Mouse (Mus musculus) CD4-positive, CD25-positive, alpha-beta regulatory T cell (primary cell): Measurements from ENCODE around the gene Olfr166. TPM values are rescaled to one million over a fixed set of nuclear protein-coding genes. Genes with fewer than 3 reads are reported as not detected.

Source experiments
- polyA plus RNA-seq: library from polyadenylated mRNA; unstranded; fragments of 100-300 nt; shearing (Covaris generic); gene quantifications from one replicate; pipeline ENCODE4 v1.2.1, GENCODE M21; 2017

The Olfr166 gene
- polyA plus RNA-seq = not detected

DNA sequence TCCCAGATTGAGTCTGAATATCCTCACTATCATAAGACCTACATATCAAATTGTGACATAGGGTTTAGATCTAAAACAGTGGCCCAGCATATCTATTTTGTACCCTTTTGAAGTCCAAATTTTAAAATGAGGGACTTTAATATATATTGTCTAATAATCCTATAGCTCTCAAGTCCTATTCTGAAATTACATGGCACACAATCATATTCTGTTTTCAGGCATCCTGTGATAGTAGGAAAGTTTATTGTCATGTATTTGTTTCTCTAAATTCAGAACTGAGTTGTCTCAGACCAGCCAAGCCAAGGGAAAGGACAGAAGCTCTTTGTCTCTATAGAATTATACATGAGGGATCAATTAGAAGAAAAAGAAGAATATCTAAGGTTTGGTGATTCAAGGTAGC is at the start of gene Olfr166:
Gene Olfr166, plus strand, starts transcription at position 301 of the 400 bp plus-strand sequence.

DNA sequence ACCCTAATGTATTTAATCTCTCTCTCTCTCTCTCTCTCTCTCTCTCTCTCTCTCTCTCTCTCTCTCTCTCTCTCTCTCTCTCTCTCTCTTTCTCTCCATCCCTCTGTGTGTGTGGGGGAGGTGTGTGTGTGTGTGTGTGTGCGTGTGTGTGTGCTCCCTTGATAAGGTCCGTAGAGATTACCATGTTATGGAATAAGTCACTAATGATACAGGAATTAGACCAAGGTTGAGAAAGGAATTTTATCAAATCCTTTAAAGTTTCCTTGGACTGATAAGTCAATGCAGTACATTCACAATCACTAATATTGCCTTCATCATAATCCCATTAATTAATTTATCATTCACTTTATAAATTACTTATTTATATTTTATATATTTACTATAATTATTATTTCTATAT is 38.7 kb downstream of the Olfr166 start, which contains the start of gene Olfr167:
Gene Olfr167, minus strand, starts transcription at position 101 of the 400 bp plus-strand sequence.

DNA sequence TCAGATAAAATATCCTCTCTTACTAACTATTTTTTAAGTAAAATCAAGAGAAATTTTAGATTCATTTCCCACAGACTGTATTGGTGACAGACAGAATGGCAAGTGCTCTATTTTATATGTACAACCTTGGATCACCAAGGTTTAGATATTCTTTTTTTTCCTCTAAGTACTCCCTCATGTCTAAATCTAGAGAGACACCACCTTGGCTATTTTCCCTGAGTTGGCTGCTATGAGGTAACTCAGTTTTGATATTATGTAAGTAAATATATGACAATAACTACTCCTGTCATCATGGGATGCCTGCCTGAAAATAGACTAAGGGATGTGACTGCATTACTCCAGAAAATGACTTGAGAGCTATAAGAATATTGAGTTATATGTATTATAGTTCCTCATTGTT is 52.0 kb downstream of the Olfr166 start, which contains the start of gene Olfr168:
Gene Olfr168, minus strand, starts transcription at position 101 of the 400 bp plus-strand sequence.

Other genes starting within 250 kb of the Olfr166 start
- gene Olfr164, start 169.6 kb upstream of the Olfr166 start, polyA plus RNA-seq = 0.08 TPM
- not detected for gene Olfr165, start 60.6 kb upstream of the Olfr166 start, polyA plus RNA-seq
- 0.19 TPM for gene Olfr167, start 38.6 kb downstream of the Olfr166 start, polyA plus RNA-seq
- gene Olfr168, start 51.9 kb downstream of the Olfr166 start, polyA plus RNA-seq = not detected
- gene Olfr169, start 88.1 kb downstream of the Olfr166 start, polyA plus RNA-seq = not detected
- gene Olfr170, start 128.2 kb downstream of the Olfr166 start, polyA plus RNA-seq = not detected
- not detected for gene Olfr171, start 146.2 kb downstream of the Olfr166 start, polyA plus RNA-seq
- not detected for gene Lamp3, start 222.7 kb downstream of the Olfr166 start, polyA plus RNA-seq